Mouse (Mus musculus): ENCODE measurements at regions not wholly inside any gene's neighbourhood (a gene's known extent, or its start where the extent isn't known, plus 50 kb on each side); places are given as distances from the start of the nearest gene placed in this dataset.

- no peak for DNase-seq (ENCODE audit: inconsistent ontology term)
These were observed 158.4 kb downstream of the Ly86 start for GRCm38 (mm10) chr13:37503449-37503848.

- DNase-seq (ENCODE audit: inconsistent ontology term), result no peak
These were observed 158.9 kb downstream of the Ly86 start for GRCm38 (mm10) chr13:37503898-37504297.

GRCm38 (mm10) chr13:37504373-37504772, 159.4 kb downstream of the Ly86 start:
- peak; percentile 34 for DNase-seq (ENCODE audit: inconsistent ontology term)

GRCm38 (mm10) chr13:37505617-37506016, 160.6 kb downstream of the Ly86 start:
- no peak for DNase-seq (ENCODE audit: inconsistent ontology term)

GRCm38 (mm10) chr13:37506046-37506445, 161.0 kb downstream of the Ly86 start:
- peak; percentile 20 for DNase-seq (ENCODE audit: inconsistent ontology term)

GRCm38 (mm10) chr13:37506701-37507100, 161.7 kb downstream of the Ly86 start:
- DNase-seq (ENCODE audit: inconsistent ontology term), result no peak

- no peak for DNase-seq (ENCODE audit: inconsistent ontology term)
These were observed 162.1 kb downstream of the Ly86 start for GRCm38 (mm10) chr13:37507146-37507545.

GRCm38 (mm10) chr13:37508385-37509351, 163.7 kb downstream of the Ly86 start:
- DNase-seq (ENCODE audit: inconsistent ontology term), result peak; percentile 62

- no peak for DNase-seq (ENCODE audit: inconsistent ontology term)
These were observed 164.4 kb downstream of the Ly86 start for GRCm38 (mm10) chr13:37509352-37509851.

- no peak for DNase-seq (ENCODE audit: inconsistent ontology term)
These were observed 165.5 kb downstream of the Ly86 start for GRCm38 (mm10) chr13:37510511-37510910.

GRCm38 (mm10) chr13:37511006-37511405, 166.0 kb downstream of the Ly86 start:
- DNase-seq (ENCODE audit: inconsistent ontology term), result no peak

- no peak for DNase-seq (ENCODE audit: inconsistent ontology term)
These were observed 166.4 kb downstream of the Ly86 start for GRCm38 (mm10) chr13:37511406-37511805.

GRCm38 (mm10) chr13:37512781-37513180, 167.8 kb downstream of the Ly86 start:
- no peak for DNase-seq (ENCODE audit: inconsistent ontology term)

GRCm38 (mm10) chr13:37513206-37513904, 168.3 kb downstream of the Ly86 start:
- DNase-seq (ENCODE audit: inconsistent ontology term), result no peak

- DNase-seq (ENCODE audit: inconsistent ontology term), result peak; percentile 65
These were observed 169.0 kb downstream of the Ly86 start for GRCm38 (mm10) chr13:37513905-37514607.

GRCm38 (mm10) chr13:37514641-37515305, 169.8 kb downstream of the Ly86 start:
- DNase-seq (ENCODE audit: inconsistent ontology term), result no peak

GRCm38 (mm10) chr13:37517055-37517807, 172.2 kb downstream of the Ly86 start:
- DNase-seq (ENCODE audit: inconsistent ontology term), result no peak

GRCm38 (mm10) chr13:37519948-37520347, 174.9 kb downstream of the Ly86 start:
- no peak for DNase-seq (ENCODE audit: inconsistent ontology term)

GRCm38 (mm10) chr13:37525097-37525726, 180.2 kb downstream of the Ly86 start:
- DNase-seq (ENCODE audit: inconsistent ontology term), result no peak

- DNase-seq (ENCODE audit: inconsistent ontology term), result no peak
These were observed 181.1 kb downstream of the Ly86 start for GRCm38 (mm10) chr13:37526102-37526501.
